Mouse (Mus musculus): ENCODE measurements at regions not wholly inside any gene's neighbourhood (a gene's known extent, or its start where the extent isn't known, plus 50 kb on each side); places are given as distances from the start of the nearest gene placed in this dataset.

DNA sequence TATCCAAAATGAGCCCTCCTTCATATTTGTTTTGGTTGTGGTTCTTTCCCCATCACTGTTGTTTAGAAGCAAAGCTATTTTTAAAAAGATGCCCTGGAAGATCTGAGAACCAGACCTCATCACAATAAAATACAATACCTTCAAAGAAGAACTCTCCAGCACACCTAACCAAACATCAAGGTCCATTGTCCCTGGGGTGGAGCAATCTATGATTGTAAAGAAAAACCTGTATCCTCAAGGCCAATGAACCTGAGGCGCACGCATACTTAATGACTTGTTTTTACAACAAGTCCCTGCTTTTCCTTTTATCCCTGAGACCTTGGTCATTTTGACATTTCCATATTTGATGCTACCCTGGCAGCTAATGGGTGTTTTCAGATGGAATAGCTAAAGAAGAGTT is 361.2 kb upstream of the Atp11b start:
- TF ChIP-seq POLR2A (IDR thresholded peaks at IDR 0.05; ENCODE audit: borderline replicate concordance, insufficient read depth, low read length), result no peak
- no peak for TF ChIP-seq CTCF (IDR thresholded peaks at IDR 0.05; ENCODE audit: borderline replicate concordance, insufficient read depth, low read depth, low read length)
